Mouse (Mus musculus): ENCODE data around the gene Sh3tc1.

Sh3tc1 gene

DNA sequence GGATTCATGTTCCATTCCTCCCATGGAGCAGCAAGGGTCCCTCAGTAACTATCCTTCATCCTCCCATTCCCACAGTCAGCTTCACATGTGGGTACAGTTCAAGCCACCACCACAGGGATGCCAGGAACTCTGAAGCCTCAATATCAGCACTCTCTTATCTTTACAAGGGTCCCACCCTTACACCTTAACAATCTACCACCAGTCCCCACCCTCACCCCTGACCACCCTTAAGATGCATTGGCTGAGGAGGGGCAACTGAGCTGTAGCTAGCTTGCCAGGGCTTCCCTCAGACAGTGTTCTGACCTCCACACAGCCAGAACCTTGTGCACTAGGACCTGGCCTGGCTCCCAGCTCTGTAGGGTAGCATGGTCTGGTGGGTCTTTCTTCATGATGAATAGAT lies 20.4 kb downstream of the Sh3tc1 start:
- DNase-seq: no peak

DNA sequence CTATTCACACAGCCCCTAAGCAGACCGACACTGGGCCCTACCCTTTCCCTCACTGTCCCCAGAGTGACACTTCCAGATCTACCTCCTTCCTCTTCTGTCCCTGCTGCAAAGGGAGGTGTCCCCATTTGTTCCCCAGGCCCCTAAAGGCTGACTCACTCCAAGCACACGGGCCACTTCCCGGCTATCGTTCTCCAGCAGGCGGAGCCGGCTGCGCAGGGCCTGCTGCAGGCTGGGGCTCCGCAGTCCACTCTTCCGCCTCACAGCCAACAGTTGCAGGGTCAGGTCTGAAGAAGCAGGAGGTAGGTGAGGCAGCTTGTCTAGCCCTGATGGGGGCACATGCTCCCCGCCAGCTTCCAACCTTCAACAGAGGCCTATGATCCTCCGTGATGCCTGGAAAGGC lies 21.0 kb downstream of the Sh3tc1 start:
- no peak for DNase-seq

DNA sequence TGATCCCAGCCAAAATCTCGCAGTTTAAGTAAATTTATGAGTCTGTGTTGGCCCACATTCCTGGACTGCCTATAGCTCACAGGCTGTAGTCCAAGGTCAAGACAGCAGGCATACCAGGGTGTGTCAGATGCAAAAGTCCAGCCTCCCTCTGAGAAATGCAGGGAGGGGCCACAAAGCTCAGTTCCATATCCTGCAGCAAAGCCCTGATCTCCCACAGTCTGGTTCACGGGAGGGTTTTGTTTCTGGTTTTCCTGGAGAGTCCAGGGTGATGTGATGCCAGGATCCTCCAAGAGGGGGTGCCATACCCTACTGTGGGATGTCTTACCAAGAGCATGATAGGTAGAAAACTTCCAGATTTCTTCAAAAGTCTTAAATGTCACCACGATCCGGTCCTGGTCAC lies 21.8 kb downstream of the Sh3tc1 start:
- DNase-seq: peak; percentile 81

DNA sequence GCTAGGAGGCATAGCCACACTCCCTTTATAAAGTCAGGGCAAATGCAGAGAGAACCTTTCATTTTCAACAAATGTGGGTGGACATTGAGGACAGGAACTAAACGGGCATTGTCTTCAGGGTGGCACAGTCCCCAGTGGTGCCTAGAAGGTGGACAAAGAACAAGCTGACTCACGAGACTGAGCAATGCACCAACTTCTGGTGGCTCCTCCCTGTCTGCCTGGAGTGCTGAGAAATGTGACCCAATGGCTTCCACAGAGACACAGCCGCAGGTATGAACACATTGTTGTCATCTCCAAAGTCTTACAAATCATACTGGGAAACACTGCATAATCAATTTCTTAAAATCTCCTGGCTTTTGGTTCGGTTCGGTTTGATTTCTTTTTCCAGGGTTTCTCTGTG lies 22.3 kb downstream of the Sh3tc1 start:
- no peak for DNase-seq

DNA sequence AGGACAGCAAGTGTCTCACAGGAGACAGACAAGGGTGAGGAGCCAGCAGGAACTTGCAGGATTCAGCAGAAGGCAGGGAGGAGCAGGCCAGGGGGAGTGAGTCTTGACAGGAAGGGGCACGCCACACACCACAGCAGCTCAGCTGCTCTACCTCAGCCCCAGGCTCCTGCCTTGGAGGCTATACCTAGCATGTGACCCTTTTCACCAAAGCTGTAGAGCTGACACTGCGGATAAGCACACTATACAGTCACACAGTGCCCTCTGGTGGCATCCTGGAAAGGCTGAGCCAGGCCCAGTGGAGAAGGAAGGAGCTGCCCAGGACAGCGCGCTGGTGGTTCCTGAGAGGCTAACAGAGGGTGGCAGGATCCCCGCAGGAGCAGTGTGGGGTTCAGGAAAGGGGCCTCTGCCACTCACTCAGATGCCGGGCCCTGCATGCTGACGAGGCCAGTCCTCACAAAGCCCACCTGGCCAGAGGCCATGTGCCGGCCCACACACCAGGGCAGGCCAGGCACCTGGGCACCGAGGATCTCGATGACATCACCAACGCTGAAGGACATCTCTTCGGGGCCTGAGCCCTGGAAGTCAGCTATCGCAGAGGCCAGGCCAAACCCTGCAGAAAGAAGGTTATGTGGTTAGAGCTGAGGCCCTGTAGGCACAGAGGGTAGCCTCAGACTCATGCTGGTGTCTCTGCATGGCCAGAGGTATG lies 26.0 kb downstream of the Sh3tc1 start:
- DNase-seq: peak; percentile 87

DNA sequence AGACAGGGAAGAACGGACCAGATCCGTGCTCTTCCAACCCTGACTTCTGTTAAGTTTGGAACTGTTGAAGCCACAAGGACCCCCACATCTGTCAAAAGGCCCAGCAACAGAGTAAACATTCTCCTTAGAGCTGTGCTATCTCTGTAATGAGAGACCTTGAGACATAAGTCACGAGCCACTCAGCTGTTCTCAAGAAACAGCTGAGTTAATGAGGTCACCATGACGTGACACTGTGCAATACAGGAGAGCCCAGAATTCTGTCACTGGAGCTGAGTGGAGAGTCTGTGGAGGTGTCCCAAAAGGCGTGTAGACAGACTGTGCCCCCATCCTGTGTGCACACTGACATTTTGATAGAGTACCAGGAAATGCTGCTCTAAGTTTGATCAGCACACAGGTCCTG lies 27.3 kb downstream of the Sh3tc1 start:
- DNase-seq: no peak

DNA sequence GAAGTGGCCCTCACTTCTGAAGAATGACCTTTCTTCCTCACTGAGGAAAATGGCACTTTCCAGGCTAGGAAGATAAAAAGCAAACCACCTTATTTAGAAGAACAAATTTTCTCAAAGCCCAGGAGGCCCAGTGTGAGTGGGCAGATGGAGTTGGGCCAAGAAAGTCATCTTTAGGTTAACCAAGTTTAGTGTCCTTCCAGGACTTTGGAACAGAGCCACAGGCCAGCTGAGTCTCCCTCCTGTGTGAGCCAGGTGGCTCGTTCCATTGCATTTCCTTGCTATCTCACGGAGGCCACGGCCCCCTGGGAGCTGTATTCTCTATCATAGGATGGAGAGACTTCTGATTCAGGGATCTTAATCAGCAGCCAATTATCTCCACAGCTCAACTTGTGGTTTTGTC lies 28.9 kb downstream of the Sh3tc1 start:
- DNase-seq: no peak

DNA sequence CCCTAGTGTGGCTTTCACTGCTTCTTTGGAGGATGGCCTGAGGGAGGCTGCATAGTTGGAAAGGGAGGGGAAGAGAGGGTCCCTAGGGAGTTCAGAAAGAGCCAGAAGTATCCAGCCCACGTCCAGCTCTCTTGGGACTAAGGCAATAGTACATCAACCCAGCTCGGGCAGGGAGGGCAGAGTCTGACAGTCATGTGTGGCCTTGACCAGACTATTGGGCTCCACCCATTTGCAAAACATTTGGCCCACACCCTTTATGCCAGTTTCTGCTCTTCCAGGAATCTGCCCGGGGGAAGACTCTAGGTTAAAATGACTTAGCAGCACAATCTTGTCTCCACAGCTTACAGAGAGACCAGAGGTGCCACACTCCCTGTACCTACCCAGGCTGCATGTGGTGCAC lies 29.3 kb downstream of the Sh3tc1 start:
- DNase-seq: no peak

DNA sequence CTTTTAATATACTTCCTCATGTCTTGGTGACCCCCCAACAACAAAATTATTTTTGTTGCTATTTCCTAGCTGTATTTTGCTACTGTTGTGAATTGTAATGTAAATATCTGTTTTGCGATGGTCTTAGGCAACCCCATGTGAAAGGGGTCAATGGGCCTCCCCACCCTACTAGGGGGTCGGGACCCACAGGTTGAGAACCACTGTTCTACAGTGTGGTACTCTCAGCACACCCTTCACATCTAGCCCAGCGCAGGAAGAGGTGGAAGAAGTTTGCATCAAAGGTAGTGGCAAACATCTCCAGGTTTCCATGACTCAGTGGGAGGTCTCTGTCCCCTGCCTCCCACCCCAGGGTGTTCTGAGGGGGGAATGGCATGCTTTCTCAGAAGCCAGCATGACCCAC lies 34.4 kb downstream of the Sh3tc1 start:
- DNase-seq: no peak

DNA sequence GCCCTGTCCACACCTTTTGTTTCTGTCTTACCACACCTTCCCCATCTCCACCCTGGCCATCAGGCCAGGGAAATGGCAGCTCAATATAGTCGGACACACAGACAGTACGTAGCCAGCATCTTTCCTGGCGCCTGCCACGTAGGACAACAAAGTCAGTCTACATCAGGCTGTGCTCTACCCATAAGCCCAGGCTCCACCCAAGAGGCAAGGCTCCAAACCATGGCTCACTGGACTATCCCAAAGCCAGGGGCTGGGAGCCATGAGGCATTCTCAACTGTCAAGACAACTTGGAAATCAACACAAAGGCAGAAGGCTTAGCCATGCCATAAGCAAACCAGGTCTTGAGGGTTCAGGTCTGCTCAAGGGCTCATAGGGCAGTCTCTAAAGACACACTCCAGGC lies 36.0 kb downstream of the Sh3tc1 start:
- no peak for DNase-seq

DNA sequence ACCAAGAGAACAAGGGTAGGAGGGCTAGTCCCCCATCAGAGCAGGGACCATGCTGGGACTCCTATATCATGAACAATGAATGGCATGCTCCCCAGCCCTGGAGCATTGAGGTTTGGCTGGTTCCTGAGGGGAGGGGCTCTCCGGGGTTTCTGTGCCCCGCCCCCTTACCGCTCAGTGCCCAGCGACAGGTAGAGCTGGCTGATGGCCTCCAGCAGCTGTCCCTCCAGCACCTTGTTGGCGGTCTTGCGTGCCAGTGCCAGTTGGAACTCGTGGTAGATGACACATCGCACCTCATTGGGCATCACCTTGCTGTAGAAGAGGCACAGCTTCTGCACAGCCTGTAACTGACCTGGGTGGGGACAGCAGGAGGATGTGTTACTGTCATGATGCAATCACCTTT lies 36.6 kb downstream of the Sh3tc1 start:
- no peak for DNase-seq

DNA sequence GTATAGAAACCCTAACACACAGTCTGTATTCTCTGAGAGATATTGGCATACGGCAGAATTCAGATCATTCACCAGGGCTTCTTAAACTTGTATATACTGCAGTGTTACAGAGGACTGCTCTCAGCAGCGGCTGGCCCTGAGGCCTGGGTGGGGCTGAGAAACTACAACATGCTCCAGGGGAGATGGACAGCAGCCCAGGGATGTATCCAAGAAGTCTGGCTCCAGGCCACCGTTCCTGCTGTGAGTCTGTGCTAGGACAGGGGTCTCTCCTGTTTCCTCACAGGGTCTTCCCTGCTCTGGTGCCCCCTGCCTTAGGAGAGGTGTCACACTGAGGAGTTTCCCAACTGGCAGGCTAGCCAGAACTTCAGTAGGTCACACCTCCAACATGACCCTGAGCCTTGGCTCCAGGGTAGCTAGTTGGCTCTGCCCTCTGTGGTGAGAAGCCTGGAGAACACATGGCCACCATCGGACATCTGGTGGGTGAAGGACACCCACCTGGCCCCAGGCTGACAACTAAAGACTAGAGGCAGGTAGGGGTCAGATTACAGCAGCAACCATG lies 37.1 kb downstream of the Sh3tc1 start:
- DNase-seq: no peak

DNA sequence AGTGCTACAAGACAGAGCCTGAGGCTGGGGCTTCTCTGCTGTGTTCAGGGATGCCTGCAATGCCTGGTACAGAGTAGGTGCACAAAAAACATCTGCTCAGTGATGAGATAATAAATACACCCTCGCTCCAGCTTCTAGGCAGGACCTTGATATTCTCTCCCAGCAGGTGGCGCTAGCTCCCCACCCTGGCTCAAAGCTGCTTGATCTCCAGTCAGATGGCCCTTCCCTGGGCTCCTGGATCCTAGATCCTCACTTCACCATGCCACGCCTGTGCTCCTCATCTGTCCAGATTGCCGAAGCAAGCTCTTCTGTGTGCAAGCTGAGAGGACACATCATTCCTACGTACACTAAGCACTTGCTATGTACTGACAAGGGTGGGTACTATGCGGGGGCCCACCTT lies 38.7 kb downstream of the Sh3tc1 start:
- peak; percentile 88 for DNase-seq

DNA sequence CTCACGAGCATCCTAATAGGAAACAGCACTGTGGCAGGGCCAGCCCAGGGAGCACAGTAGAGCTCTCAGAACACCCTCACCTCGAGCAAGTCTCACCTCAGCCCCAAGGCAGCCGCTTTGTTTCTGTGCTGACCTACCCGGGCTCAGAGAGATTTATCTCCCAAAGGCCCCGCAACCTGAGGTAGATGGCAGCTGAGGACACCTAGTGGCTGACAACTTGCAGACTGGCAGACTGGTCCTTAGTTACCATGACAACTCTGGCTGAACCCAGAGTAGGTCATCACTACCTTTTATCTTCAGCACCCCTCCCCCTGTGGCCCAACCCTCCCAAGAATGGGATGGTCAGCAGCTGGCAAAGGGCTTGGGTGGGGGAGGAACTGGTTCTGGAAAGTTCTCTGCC lies 44.0 kb downstream of the Sh3tc1 start:
- DNase-seq: peak; percentile 56

DNA sequence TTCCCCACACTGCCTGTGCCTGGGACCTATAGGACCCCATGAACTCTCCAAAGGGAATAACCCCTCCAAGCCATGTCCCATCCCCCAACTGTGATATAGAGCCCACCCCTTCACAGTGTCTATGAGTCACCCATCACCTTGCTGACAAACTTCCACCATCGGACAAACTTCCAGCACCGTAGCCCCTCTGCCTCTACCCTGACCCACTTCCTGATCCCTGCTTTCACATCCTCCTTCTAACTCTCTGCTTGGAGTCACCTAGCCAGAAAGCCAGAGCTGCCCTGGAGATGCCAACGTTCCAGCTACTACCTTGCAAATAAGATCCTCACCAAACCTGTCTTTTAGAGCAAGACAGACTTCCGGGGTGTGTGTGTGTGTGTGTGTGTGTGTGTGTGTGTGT lies 46.1 kb downstream of the Sh3tc1 start:
- DNase-seq: no peak

DNA sequence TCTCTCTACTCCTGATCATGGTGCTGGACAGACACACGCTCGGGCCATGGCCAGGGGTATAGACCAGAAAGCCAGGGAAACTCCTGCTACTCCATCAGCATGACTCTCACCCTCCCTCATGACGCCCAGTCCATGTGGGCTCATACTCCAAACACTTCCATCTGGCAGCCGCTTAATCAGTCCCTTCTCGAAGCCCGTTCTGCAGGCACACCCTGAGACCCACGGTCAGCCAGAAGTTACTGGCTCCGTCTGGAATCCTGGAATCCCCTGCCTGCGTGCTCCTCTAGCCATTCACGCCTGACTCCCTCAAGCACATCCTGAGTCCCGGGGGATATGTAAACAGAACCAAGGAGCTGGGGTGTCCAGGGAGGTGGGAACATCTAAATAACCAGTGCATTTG lies 48.5 kb downstream of the Sh3tc1 start:
- no peak for DNase-seq

DNA sequence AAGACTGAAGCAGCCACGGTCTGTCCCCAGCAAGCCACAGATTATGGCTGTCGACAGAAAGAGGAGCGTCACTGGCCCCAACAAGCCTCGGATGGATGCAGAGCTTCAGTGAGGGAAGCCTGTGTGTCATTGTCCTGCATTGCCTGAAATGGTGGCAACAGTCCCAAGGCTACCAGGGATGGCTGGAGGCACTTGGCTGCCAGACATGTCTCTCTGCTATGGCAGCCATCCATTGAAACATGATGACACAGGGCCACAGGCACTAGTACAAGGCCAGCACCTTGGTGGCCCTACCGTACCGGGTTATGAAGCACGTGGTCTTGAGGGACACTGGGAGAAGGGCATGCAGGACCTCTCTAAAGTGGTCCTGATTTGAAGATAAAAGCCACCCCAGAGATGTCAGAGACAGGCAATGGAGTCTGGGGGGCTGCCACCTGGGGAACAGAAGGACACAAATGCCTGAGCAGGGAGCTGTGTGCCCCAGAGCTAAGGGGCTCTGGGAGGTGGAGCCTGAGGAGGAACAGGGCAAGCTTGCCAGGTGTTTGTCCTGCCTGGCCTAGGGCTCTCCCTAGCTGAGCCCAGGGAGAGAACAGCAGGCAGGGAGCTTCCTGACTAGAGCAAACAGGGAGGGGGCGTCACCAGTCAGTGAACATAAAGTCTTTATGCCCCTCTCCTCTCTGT lies 49.2 kb downstream of the Sh3tc1 start:
- no peak for DNase-seq

DNA sequence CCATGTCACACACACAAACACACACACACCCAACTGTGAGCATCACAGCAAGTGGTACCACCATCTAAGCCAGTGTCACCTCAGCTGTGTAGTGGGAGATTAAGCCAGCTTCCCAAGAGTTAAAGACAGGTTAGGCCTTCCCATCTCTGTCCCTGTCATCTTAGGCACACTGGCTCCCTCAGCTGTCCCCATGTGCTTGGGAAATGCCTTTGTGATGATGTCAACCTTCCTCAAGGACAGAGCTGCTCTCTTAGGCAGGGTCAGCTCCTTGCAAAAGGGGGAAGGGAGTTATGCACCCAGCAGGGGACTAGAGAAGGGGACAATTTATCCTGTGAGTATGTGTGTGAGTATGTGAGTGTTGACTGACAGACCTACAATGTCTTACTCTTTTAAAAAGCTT lies 50.4 kb downstream of the Sh3tc1 start:
- no peak for DNase-seq

DNA sequence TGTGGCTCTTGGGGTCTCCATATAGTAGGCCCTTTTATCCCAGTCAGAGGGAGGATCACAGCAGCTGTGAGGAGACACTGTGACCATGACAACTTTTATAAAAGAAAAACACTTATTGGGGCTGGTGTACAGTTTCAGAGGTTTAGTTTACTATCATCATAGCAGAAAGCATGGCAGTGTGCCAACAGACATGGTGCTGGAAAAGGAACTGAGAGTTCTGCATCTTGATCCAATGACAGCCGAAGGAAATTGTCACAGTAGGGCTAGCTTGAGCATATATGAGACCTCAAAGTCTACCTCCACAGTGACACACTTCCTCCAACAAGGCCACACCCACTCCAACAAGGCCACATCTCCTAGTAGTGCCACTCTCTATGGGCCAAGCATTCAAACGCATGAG lies 50.9 kb downstream of the Sh3tc1 start:
- DNase-seq: no peak

DNA sequence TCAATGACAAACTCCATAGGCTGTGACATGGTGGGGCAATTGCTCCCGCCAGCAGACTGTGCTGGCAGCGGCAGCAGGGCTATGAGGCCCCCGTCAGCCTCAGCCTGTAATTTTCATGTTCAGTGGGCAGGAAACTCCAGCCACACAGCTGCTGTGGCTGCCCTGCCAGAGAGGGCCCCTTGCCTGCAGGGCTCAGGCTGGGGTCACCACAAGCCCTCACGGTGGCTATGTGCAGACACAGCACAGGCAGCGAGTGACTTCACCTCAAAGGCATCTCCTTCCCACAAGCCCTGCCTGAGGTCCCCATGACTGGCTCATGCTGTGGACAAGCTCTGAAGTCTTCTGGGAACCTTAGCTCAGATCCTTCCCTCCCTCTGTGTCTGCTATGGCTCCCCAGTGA lies 52.7 kb downstream of the Sh3tc1 start:
- DNase-seq: no peak

DNA sequence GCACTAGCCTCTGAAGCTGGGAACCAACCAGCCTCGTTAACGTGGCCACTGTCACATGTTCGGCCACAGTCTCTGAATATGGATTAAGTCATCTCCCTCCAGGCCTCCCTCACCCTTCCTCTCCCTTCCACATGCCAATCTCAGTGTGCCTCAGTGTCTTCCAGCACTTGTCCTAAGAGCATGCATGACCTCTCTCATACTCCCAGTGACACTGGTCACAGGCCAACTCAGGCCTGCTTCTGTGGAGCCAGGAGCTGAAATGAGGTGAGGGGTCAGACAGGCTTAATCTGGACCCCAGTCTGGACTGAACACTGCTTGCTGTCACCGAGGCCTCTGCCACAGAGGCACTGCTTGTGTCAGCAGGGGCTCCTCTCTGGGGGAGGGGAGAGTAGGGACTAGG lies 53.5 kb downstream of the Sh3tc1 start:
- no peak for DNase-seq

DNA sequence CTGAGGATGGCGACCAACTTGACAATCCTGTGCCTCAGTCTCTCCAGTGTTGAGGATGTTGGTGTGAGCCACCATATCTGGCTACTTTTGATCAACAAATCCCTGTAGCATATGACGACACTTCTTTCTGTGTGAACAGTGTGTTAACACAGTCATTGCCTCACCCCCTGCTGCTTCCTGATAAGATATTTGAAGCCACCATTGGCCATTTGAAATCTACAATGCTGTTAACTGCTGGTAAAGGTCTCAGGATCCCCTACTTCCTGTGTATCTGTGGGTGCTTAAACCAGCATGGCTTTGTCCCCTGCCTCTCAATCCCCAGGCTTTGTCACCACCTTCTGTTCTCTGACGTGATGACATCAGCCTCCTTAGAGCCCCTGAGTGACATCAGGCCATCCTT lies 54.7 kb downstream of the Sh3tc1 start:
- no peak for DNase-seq

DNA sequence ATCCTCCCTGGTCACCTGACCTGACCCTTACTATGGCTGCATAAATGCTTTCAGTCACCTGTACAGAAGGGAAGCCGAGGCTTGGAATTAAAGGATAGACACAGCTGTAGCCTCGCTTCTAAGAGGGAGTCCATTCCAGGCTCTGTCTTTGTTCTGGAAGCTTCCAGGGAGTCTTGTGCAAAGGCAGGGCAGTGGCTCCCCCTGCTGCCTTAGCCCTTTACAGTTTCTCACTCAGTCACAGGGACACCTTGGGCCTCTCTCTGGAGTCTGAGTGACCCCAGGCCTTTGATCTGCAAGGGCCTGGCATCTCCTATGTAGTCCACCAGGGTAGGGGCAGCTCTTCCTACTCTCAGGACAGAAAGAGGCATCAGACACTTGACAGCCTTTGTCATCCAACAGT lies 58.8 kb downstream of the Sh3tc1 start:
- peak; percentile 82 for DNase-seq

DNA sequence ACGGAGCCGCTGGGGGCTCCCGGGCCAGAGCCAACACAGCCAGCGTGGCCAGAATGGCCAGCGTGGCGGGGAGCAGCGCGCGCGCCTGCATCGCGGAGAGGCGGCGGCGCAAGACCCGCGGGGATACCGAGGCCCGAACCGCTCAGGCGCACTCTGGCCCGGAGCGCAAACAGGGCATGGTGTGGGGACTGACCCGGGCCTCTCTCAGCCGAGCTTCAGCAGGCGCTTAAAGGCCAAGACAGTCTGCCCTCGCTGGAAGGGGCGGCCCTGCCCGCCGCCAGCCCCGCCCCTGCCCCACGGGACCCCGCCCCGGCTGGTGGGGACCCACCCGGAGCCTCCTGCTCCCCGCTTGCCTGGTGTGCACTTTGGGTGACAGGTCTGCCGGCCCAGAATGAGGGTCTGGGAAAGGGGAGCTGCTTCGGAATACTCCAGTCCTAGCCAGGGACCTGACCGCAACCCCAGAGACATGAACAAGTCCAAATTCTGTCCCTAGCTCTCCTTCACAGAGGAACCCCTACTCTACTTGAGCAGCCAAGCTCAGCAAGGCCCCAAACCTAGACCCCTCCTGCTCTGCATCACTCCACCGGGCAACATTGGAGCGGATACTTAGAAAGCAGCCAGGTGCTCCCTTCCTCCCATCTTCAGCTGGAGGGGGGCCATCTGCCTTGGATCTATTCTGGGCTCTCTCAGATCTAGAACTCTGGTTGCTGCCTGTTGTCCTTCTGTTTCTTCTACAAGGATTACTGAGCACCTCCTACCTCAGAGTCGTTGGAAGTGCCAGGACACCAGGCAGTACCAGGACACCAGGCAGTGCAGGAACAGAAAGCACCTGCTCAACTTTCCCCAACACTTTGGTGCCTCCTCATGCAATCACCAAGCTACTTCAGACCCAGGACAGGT lies 60.3 kb downstream of the Sh3tc1 start, which contains the start of gene Htra3:
Gene Htra3 (minus strand): TSS at position 527 of the 900 bp plus-strand sequence.
- peak; percentile 74 for DNase-seq
